Mouse (Mus musculus): ENCODE measurements around the gene Clasp2.

GRCm38 (mm10) chr9:113759684-113760083, 18.4 kb downstream of the Clasp2 start:
- peak; percentile 35; the same call in 1 of the 2 replicates for TF ChIP-seq CTCF (IDR thresholded peaks at IDR 0.05; ENCODE audit: control insufficient read depth, insufficient read depth, low read length)
- TF ChIP-seq POLR2A (IDR thresholded peaks at IDR 0.05; ENCODE audit: borderline replicate concordance, control insufficient read depth, low read depth, low read length), result no peak
